Mouse (Mus musculus) intestine, embryonic 15.5 days (tissue): ENCODE measurements at regions not wholly inside any gene's neighbourhood (a gene's known extent, or its start where the extent isn't known, plus 50 kb on each side); places are given as distances from the start of the nearest gene placed in this dataset.

Experiments
- ATAC-seq: fragments of 200-750 bp; cut with Nextera tagmentation; 2 replicates; pipeline ENCODE4 v1.8.0; 2017; ENCODE audit warnings: moderate TSS enrichment, moderate library complexity
- H3K27ac ChIP-seq: fragments of 300-500 bp; sonication (generic); 2 replicates; pipeline ENCODE4 v1.5.1; 2015; ENCODE audit warnings: mild to moderate bottlenecking, inconsistent platforms
- H3K27me3 ChIP-seq: fragments of 300-500 bp; sonication (generic); replicated peaks from 2 replicates; pipeline ENCODE4 v1.6.1; 2015; ENCODE audit warnings: inconsistent platforms
- H3K36me3 ChIP-seq: fragments of 300-500 bp; sonication (generic); 2 replicates; pipeline ENCODE4 v1.6.1; 2015; ENCODE audit warnings: inconsistent platforms
- H3K4me1 ChIP-seq: fragments of 300-500 bp; sonication (generic); replicated peaks from 2 replicates; pipeline ENCODE4 v1.6.1; 2015; ENCODE audit warnings: inconsistent platforms
- H3K4me2 ChIP-seq: fragments of 300-500 bp; sonication (generic); replicated peaks from 2 replicates; pipeline ENCODE4 v1.6.1; 2015; ENCODE audit warnings: mild to moderate bottlenecking, inconsistent platforms
- H3K4me3 ChIP-seq: fragments of 300-500 bp; sonication (generic); replicated peaks from 2 replicates; pipeline ENCODE4 v1.5.1; 2015; ENCODE audit warnings: inconsistent platforms
- H3K9ac ChIP-seq: fragments of 300-500 bp; sonication (generic); 2 replicates; pipeline ENCODE4 v1.6.1; 2015; ENCODE audit warnings: inconsistent platforms
- H3K9me3 ChIP-seq: fragments of 300-500 bp; sonication (generic); 2 replicates; pipeline ENCODE4 v1.6.1; 2016; ENCODE audit warnings: inconsistent platforms
- whole genome bisulfite sequencing: fragments of 180-500 bp; shearing (Covaris S2); methylation state at CpG from one replicate; pipeline ENCODE4 v1.1.7; 2015; 5-methylcytosine and 5-hydroxymethylcytosine counted together

DNA sequence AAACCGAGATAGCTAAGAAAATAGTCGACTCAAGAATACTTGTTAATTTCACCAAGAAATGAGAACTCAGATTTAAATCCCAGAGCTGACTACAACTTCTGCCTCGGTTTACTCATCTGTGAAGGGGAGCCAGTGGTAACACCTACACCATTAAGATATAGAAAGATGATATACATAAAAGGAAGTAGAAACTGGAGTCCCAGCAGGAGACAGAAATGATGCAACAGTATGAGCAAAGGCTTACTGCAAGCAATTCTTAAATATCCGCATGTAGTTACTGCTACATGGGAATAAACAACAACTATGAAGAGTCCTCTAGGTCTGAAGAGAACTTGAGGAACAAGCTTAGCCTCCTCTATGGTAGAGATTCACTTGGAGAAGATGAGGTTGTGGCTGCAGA is 58.2 kb upstream of the Thbs1 start:
- Histone ChIP-seq H3K9ac (no peak overlapping the region), H3K4me1 (no peaks in the 10 kb centered on the region), H3K36me3 (no peaks in the 10 kb centered on the region), H3K27ac (no peak overlapping the region), H3K9me3 (no peaks in the 10 kb centered on the region), H3K4me3 (no peak overlapping the region), H3K27me3 (no peaks in the 10 kb centered on the region), H3K4me2 (no peak overlapping the region)
- ATAC-seq: no peak
- 94% methylated on average over 4 of the region's 4 CpGs for WGBS

DNA sequence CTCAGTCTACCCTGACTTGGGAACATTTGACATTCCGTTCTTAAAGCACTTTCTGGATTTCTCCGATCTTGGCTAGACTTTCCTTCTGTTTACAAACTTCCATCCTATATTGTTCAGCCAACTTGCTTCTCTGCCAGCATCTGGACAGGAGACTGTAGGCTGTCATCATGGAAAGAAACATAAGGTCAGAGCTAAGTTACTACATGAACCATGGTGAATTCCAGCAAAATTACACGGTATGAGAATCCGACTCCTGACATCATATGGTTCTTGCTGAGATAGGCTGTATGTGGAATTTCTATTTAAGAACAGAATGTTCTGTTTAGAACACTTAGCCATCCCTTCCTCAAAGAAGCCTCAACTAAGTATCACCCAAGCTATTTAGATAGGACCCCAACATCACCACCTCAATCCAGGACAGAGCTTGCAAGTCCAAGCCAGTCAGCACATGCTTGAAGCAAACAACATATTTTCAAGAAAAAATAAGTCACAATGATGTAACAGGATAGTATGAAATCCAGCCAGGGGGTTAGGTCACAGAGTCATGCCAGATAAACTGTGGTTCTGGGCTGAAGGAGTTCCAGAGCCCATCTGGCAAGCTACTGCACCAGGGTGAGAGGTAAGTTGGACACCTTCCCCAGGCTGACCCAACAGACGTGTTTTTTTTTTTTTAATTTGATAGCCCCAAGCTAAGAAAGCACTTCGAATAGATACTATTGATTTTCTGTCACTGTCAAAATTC is 52.9 kb upstream of the Thbs1 start:
- Histone ChIP-seq H3K9ac (no peak overlapping the region), H3K27ac (no peak overlapping the region), H3K27me3 (no peaks in the 10 kb centered on the region), H3K4me2 (no peak overlapping the region), H3K4me1 (no peaks in the 10 kb centered on the region), H3K4me3 (no peak overlapping the region), H3K9me3 (no peaks in the 10 kb centered on the region), H3K36me3 (no peaks in the 10 kb centered on the region)
- no peak for ATAC-seq
- 71% methylated on average over 6 of the region's 6 CpGs for WGBS

DNA sequence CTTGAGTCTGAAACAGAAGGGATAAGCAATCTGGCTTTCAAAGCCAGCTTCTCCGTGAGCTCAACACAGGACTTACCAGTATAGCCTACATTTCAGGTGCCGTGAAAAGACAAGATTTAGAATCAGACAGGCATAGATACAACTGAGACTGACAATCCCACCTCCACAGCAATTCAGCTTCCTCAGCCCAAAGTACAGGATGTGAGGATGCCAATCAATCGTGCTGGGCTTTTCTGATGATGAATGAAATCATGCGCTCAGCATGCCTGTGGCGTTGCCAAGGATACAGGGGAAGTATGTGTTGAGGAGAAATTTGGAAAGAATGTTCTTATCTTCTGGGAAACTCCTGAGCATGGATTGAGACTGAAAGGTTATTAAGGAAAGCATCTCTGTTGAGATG is 50.4 kb upstream of the Thbs1 start:
- Histone ChIP-seq H3K4me1 (no peaks in the 10 kb centered on the region), H3K36me3 (no peaks in the 10 kb centered on the region), H3K4me3 (no peak overlapping the region), H3K9ac (no peak overlapping the region), H3K9me3 (no peaks in the 10 kb centered on the region), H3K4me2 (no peak overlapping the region), H3K27me3 (no peaks in the 10 kb centered on the region), H3K27ac (no peak overlapping the region)
- WGBS: 81% methylated on average over 5 of the region's 5 CpGs
- no peak for ATAC-seq
